ENCODE assay signal across 10 mouse cellular contexts in genomic region chr5:110486674-110487334, GRCm38 (mm10). TPM values are rescaled to one million over a fixed set of nuclear protein-coding genes. Genes with fewer than 3 reads are reported as not detected.
DNase-seq lines count a peak whose midpoint lies in the region; ATAC-seq and TF ChIP-seq lines count a peak whose summit lies in the region.
"Had no signal": no experiment of that assay in that cellular context is flagged by ENCODE, and none has a peak within 500 bp of the region (broad histone marks: within the 10 kb centered on the region; RNA-seq: fewer than 3 reads in every experiment).

No protein-coding gene starts in this region.

- peak; percentile 68 for DNase-seq in MEL (ENCODE audit: low read depth, low spot score)
- DNase-seq in embryo, embryonic 10 days (ENCODE audit: low spot score), result peak; percentile 58
- peak; percentile 70 for DNase-seq in hindbrain, embryonic 11.5 days (ENCODE audit: low spot score)
- DNase-seq in left cerebral cortex, postnatal 4 days, result no peak
- no peak for DNase-seq in cerebellum, postnatal 4 days (ENCODE audit: low spot score in 2 of 2)

- no peaks in the 10 kb centered on the region for H3K9me3 ChIP-seq in MEL (replicated peaks; ENCODE audit: insufficient read depth, low read length)
- no peaks in the 10 kb centered on the region for H3K9me3 ChIP-seq in hindbrain, embryonic 11.5 days (ENCODE audit: control insufficient read depth, low read length)
- H3K9me3 ChIP-seq in midbrain, embryonic 15.5 days, result no peaks in the 10 kb centered on the region

- H3K9ac ChIP-seq in MEL (ENCODE audit: control insufficient read depth, low read depth, low read length, poor library complexity, severe bottlenecking), result no peak overlapping the region
- H3K9ac ChIP-seq in hindbrain, embryonic 11.5 days (ENCODE audit: low read depth, low read length), result no peak overlapping the region
- H3K9ac ChIP-seq in midbrain, embryonic 15.5 days, result no peak overlapping the region

- peaks cover 15 to 50% of the 10 kb centered on the region in 2 experiments for H3K4me1 ChIP-seq in MEL (ENCODE audit: control insufficient read depth in 1 of 2, insufficient read depth in 2 of 2, low read length in 2 of 2)
- no peaks in the 10 kb centered on the region for H3K4me1 ChIP-seq in hindbrain, embryonic 11.5 days (replicated peaks; ENCODE audit: control insufficient read depth, insufficient read depth, low read length)
- H3K4me1 ChIP-seq in midbrain, embryonic 15.5 days, result peaks cover 17% of the 10 kb centered on the region

- no peaks in the 10 kb centered on the region for H3K79me2 ChIP-seq in MEL (ENCODE audit: control insufficient read depth, insufficient read depth, low read length, poor library complexity)

- ATAC-seq in hindbrain, embryonic 11.5 days (ENCODE audit: low FRiP score), result peak; percentile 84
- peak; percentile 86 for ATAC-seq in midbrain, embryonic 15.5 days (replicated peaks)
- ATAC-seq in activated CD4-positive, CD25-positive, alpha-beta regulatory T cell, adult 4 months, result no peak
- no peak for ATAC-seq in monocyte, adult 5-6 weeks (replicated peaks; ENCODE audit: insufficient number of reproducible peaks, low FRiP score, low TSS enrichment, poor library complexity, severe bottlenecking)

- intact Hi-C loops in left cerebral cortex, postnatal 4 days (cut with DNase I), result no loop called here

- peaks cover 0 to 42% of the 10 kb centered on the region in 2 experiments; a peak in 2 of 4 replicates for H3K36me3 ChIP-seq in MEL (ENCODE audit: control insufficient read depth in 1 of 2, insufficient read depth in 2 of 2, low read length in 2 of 2)
- no peaks in the 10 kb centered on the region for H3K36me3 ChIP-seq in hindbrain, embryonic 11.5 days (ENCODE audit: control insufficient read depth, insufficient read depth, low read length)
- no peaks in the 10 kb centered on the region for H3K36me3 ChIP-seq in midbrain, embryonic 15.5 days (replicated peaks)

- H3K27me3 ChIP-seq in MEL (ENCODE audit: control insufficient read depth in 1 of 2, insufficient read depth in 2 of 2, low read length in 2 of 2), result no peaks in the 10 kb centered on the region
- H3K27me3 ChIP-seq in hindbrain, embryonic 11.5 days (ENCODE audit: control insufficient read depth, insufficient read depth, low read length), result peaks cover under 1% of the 10 kb centered on the region; the same call in 1 of the 2 replicates
- 0 out of 2 replicates have a peak, but pooled peaks cover 5% of the 10 kb centered on the region for H3K27me3 ChIP-seq in midbrain, embryonic 15.5 days (replicated peaks)

- H3K4me2 ChIP-seq in hindbrain, embryonic 11.5 days (replicated peaks; ENCODE audit: low read depth, low read length), result no peak overlapping the region
- H3K4me2 ChIP-seq in midbrain, embryonic 15.5 days, result no peak overlapping the region

- peak overlapping the region; percentile 55 for H3K27ac ChIP-seq in MEL (ENCODE audit: control insufficient read depth, low read depth, low read length)
- H3K27ac ChIP-seq in hindbrain, embryonic 11.5 days (ENCODE audit: low read depth, low read length), result no peak overlapping the region
- H3K27ac ChIP-seq in midbrain, embryonic 15.5 days, result peak overlapping the region; percentile 69

- H3K4me3 ChIP-seq in MEL (ENCODE audit: control insufficient read depth in 1 of 2, insufficient read depth in 1 of 2, low read depth in 2 of 2, low read length in 2 of 2), result no peak overlapping the region
- no peak overlapping the region for H3K4me3 ChIP-seq in hindbrain, embryonic 11.5 days (ENCODE audit: low read depth, low read length)
- no peak overlapping the region for H3K4me3 ChIP-seq in midbrain, embryonic 15.5 days

- WGBS in hindbrain, embryonic 11.5 days, result 14% methylated on average over 5 of the region's 5 CpGs
- WGBS in midbrain, embryonic 15.5 days, result 3% methylated on average over 5 of the region's 5 CpGs

- no peak for TF ChIP-seq POLR2A in MEL (IDR thresholded peaks at IDR 0.05; ENCODE audit: control insufficient read depth in 1 of 2, insufficient read depth in 1 of 2, low read depth in 1 of 2, low read length in 2 of 2, poor library complexity in 1 of 2)

- no peak for TF ChIP-seq CTCF in MEL (IDR thresholded peaks at IDR 0.05 in 2 of 3, conservative IDR thresholded peaks at IDR 0.05 in 1 of 3; ENCODE audit: control insufficient read depth in 1 of 3, insufficient read depth in 1 of 3, low read depth in 2 of 3, low read length in 3 of 3, poor library complexity in 1 of 3, severe bottlenecking in 1 of 3)

- peak; percentile 41 to 60; a peak in 3 of 4 replicates for TF ChIP-seq EP300 in MEL (IDR thresholded peaks at IDR 0.05; ENCODE audit: low read depth in 1 of 2, low read length in 2 of 2)

- no peak for TF ChIP-seq RAD21 in MEL (IDR thresholded peaks at IDR 0.05; ENCODE audit: low read depth, low read length)

TF ChIP-seq in MEL, 35 proteins besides CTCF, POLR2A, EP300 and RAD21:
- TF ChIP-seq CHD1 (IDR thresholded peaks at IDR 0.05; ENCODE audit: low read depth, low read length) (no peak), SIN3A (IDR thresholded peaks at IDR 0.05; ENCODE audit: low read length) (no peak; the same call in 1 of the 2 replicates), MAZ (IDR thresholded peaks at IDR 0.05; ENCODE audit: low read depth, low read length) (no peak), ETS1 (IDR thresholded peaks at IDR 0.05; ENCODE audit: low read depth, low read length) (0 out of 2 replicates have a peak, but pooled peaks have one; percentile 25), ZKSCAN1 (IDR thresholded peaks at IDR 0.05; ENCODE audit: low read depth, low read length) (no peak), MAX (IDR thresholded peaks at IDR 0.05; ENCODE audit: low read length) (no peak), GABPA (IDR thresholded peaks at IDR 0.05; ENCODE audit: low read depth, low read length) (no peak), ZNF384 (IDR thresholded peaks at IDR 0.05; ENCODE audit: low read depth, low read length) (no peak), HCFC1 (IDR thresholded peaks at IDR 0.05; ENCODE audit: low read depth, low read length) (no peak), ZMIZ1 (IDR thresholded peaks at IDR 0.05; ENCODE audit: low read depth, low read length) (no peak), POLR2AphosphoS2 (IDR thresholded peaks at IDR 0.05; ENCODE audit: low read length) (no peak), USF2 (IDR thresholded peaks at IDR 0.05; ENCODE audit: borderline replicate concordance in 1 of 2, insufficient read depth in 1 of 2, low read depth in 1 of 2, low read length in 2 of 2) (no peak), NELFE (IDR thresholded peaks at IDR 0.05; ENCODE audit: low read depth, low read length) (no peak), MYB (IDR thresholded peaks at IDR 0.05; ENCODE audit: low read depth, low read length) (no peak), TBP (IDR thresholded peaks at IDR 0.05; ENCODE audit: low read depth, low read length) (no peak), ELF1 (IDR thresholded peaks at IDR 0.05; ENCODE audit: low read depth, low read length) (no peak), MYC (IDR thresholded peaks at IDR 0.05; ENCODE audit: low read depth, low read length) (no peak), USF1 (IDR thresholded peaks at IDR 0.05; ENCODE audit: low read depth, low read length) (no peak), RCOR1 (IDR thresholded peaks at IDR 0.05; ENCODE audit: low read depth, low read length) (peak; percentile 31; the same call in 1 of the 2 replicates), BHLHE40 (IDR thresholded peaks at IDR 0.05; ENCODE audit: borderline replicate concordance, low read depth, low read length) (no peak), E2F4 (IDR thresholded peaks at IDR 0.05; ENCODE audit: borderline replicate concordance, low read depth, low read length) (no peak), GATA1 (IDR thresholded peaks at IDR 0.05; ENCODE audit: low read depth, low read length) (peak; percentile 70), UBTF (IDR thresholded peaks at IDR 0.05; ENCODE audit: borderline replicate concordance, insufficient read depth, low read depth, low read length) (no peak)

RNA-seq across cellular contexts. Expression of gene Fbrsl1, which starts 38.5 kb away (rescaled TPM):
- total RNA-seq in MEL (2012; rRNA removed), result 10.6 and 12.7 TPM in 2 replicates
- 10 to 100 TPM in 1 of 2 experiments, not detected in 1; 56.1 TPM for polyA plus RNA-seq in MEL (2012; ENCODE audit: insufficient read depth in 1 of 2, insufficient read length in 2 of 2, low read depth in 1 of 2, low replicate concordance in 2 of 2, missing spikeins in 1 of 2)
- 15.8 and 17.5 TPM in 2 replicates for polyA plus RNA-seq in hindbrain, embryonic 11.5 days (2014; fragmentation: Nextera tagmentation; extraction: Ambion mirVana)
- polyA plus RNA-seq in midbrain, embryonic 15.5 days (2015; fragmentation: Nextera tagmentation; extraction: Ambion mirVana), result 24.2 and 25.9 TPM in 2 replicates
- 1 to 10 TPM; 5.1 to 5.8 TPM for polyA plus RNA-seq in activated CD4-positive, CD25-positive, alpha-beta regulatory T cell, adult 4 months (2017; shearing (Covaris generic))
- total RNA-seq in monocyte, adult 5-6 weeks (2017), result 18.6 to 30.8 TPM (median 22.1 TPM) in 3 replicates
- total RNA-seq in left cerebral cortex, postnatal 4 days (2021), result 10 to 100 TPM; 68.1 to 72.9 TPM

RNA-seq across cellular contexts. Expression of gene Galnt9, which starts 57.4 kb away (rescaled TPM):
- total RNA-seq in MEL (2012; rRNA removed), result 0.23 and 0.42 TPM in 2 replicates
- under 1 TPM in 1 of 2 experiments, not detected in 1; 0.99 TPM for polyA plus RNA-seq in MEL (2012; ENCODE audit: insufficient read depth in 1 of 2, insufficient read length in 2 of 2, low read depth in 1 of 2, low replicate concordance in 2 of 2, missing spikeins in 1 of 2)
- polyA plus RNA-seq in hindbrain, embryonic 11.5 days (2014; fragmentation: Nextera tagmentation; extraction: Ambion mirVana), result 4.3 and 4.6 TPM in 2 replicates
- polyA plus RNA-seq in midbrain, embryonic 15.5 days (2015; fragmentation: Nextera tagmentation; extraction: Ambion mirVana), result 26.7 and 26.8 TPM in 2 replicates
- polyA plus RNA-seq in activated CD4-positive, CD25-positive, alpha-beta regulatory T cell, adult 4 months (2017; shearing (Covaris generic)), result 1 to 10 TPM; 3.1 to 4.0 TPM
- 3.7 to 5.5 TPM (median 5.0 TPM) in 3 replicates for total RNA-seq in monocyte, adult 5-6 weeks (2017)
- 10 to 100 TPM; 31.7 to 33.7 TPM for total RNA-seq in left cerebral cortex, postnatal 4 days (2021)
- total RNA-seq: heart, adult 8-10 months; liver, adult 2 months had no signal

Comparison
In these comparisons a context has a peak if more than half of its experiments do, and no peak if none do; other contexts are left out.
1. DNase-seq: peak in MEL (single experiment), embryo, embryonic 10 days (single experiment) and hindbrain, embryonic 11.5 days (single experiment); none in left cerebral cortex, postnatal 4 days (single experiment) and cerebellum, postnatal 4 days (0 of 2).
2. ATAC-seq: peak in hindbrain, embryonic 11.5 days (single experiment) and midbrain, embryonic 15.5 days (single experiment); none in activated CD4-positive, CD25-positive, alpha-beta regulatory T cell, adult 4 months (single experiment) and monocyte, adult 5-6 weeks (single experiment).